Mouse (Mus musculus) cerebellum, postnatal 14 days (tissue): ENCODE results near the gene Cry2.
A peak's percentile ranks its signal among the peaks of the same experiment; 100 is the strongest.

Source experiments
- DNase-seq, 2 experiments: peaks; one replicate each; pipeline ENCODE4 v3.0.0; 2021; ENCODE audit warnings: mixed read lengths in 2 of 2

Cry2 gene

GRCm38 (mm10) chr2:92444376-92444775 is 10.5 kb upstream of the Cry2 start:
- no peak for DNase-seq

- DNase-seq: no peak
Observed at GRCm38 (mm10) chr2:92443313-92443712, 9.5 kb upstream of the Cry2 start.

DNA sequence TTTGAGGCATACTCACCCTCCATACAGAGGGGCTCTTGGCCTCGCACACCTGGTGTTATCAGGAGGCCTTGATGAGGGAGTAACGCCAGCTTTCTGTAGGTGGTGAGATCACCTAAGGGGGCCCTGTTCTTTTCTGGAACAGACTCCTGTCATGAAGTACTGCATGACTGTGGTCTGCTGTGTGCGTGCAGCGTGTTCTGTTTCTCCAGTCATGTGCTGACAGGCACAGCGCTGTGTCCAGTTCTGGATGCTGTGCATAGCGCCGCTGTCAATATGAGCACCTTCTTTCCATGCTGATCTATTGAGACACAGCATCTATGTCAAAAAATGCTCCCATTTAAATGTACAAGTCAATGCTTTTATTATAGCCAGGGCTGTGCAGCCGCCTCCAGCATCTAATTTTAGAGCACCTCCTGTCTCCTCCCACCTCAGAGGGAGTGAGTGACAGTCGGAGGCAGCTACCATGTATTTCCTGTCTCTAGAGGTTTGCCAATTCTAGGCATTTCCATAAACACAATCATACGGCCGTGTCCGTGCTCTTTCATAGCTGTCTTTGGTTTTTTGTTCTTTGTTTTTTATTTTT is 8.7 kb upstream of the Cry2 start:
- peak in 1 of 2 experiments; percentile 30 for DNase-seq

DNA sequence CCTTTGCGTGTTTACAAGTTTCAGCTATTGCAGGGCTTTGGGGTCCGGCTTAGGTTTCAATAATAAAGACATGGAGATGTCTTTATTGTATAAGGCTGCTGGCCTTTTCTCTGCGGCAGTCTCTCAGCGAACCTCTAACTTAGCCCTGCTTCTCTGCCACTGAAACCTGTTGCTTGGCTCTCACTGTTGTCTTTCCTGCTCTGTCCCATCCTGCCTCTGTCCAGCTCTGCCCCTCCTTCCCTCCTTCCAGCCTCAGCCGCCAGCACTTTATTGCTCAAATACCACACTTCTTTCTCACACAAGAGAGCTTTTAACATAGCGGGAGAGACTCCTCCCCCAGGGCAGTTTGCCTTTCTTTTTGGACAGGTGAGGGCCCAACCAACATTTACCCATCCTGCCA is 6.6 kb upstream of the Cry2 start:
- no peak for DNase-seq

- no peak for DNase-seq
Observed at GRCm38 (mm10) chr2:92438567-92438966, 4.7 kb upstream of the Cry2 start.

DNA sequence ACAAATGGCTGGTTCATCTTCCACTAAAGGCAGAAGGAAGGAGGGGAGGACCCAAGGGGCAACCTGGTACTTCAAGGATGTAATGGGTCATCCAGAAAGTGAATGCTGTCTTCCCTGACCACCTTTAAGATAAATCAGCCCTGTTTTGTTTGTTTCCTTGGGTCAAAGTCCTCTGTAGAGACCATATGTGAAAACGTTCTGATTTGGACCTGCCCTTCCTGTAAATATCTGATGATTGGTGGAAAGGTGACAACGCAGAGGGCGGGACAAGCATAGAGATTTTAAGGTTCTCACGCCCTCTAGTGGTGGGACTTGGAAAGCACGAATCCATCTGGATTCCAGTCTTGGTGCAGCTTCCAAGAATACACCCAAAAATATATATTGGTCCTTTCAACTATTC is 4.0 kb upstream of the Cry2 start:
- DNase-seq: peak; percentile 93 to 94

DNA sequence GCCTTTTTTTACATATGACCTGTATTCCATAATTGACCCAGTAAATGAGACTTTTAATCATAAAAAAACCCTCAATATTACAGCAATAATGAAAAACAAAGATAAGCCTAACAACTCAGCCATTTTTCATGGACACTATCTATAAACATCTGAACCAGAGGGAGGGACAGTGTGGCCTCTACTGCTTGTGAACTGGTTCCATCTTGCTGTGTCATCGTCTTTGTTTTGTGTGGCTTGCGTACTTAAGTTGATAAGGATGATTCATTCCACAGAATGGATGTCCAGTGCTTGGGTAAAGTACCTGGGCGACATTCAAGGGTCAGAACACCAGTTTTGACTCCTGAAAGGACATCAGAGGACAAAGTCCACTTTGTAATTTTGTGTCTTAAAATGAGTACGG is 3.5 kb upstream of the Cry2 start:
- DNase-seq: no peak

DNA sequence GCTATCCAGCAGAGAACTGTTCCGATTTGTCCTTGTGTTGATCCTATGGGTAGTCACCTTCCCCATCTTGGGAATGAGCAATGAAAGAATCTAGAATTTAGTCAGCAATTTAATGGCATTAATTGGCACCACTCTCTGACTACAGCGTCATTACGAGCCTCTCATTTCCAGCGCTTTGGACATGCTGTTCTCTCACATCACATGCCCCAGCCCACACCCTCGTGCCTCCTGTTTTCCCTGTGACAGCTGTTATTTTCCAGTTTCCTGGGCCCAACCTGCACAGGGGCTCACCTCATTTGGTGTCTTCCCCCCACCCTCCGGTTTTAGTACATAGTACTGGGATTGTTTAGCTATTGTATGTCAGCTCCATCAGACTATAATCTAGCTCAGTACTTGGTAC is 1.2 kb upstream of the Cry2 start:
- peak in 1 of 2 experiments; percentile 27 for DNase-seq

DNA sequence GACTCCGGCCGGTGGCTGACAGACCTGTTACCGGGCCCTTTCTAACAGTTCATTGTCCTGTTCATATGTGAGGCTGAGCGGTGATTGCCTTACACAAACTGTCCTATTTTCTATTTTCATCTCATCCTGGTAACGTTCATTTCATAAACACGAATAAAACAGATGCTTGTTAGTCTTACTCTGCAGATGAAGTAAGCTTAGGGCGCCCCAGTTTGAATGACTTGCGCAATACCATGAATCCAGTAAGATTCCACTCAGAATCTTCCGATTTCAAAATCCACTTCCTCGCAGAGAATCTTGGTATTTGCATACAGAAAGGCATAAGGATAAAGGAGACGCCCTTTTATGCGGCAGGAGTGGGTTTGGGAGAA is 517 bp upstream of the Cry2 start:
- no peak for DNase-seq

- peak; percentile 69 to 84 for DNase-seq
Observed at GRCm38 (mm10) chr2:92432299-92433295, 1.2 kb downstream of the Cry2 start.

DNA sequence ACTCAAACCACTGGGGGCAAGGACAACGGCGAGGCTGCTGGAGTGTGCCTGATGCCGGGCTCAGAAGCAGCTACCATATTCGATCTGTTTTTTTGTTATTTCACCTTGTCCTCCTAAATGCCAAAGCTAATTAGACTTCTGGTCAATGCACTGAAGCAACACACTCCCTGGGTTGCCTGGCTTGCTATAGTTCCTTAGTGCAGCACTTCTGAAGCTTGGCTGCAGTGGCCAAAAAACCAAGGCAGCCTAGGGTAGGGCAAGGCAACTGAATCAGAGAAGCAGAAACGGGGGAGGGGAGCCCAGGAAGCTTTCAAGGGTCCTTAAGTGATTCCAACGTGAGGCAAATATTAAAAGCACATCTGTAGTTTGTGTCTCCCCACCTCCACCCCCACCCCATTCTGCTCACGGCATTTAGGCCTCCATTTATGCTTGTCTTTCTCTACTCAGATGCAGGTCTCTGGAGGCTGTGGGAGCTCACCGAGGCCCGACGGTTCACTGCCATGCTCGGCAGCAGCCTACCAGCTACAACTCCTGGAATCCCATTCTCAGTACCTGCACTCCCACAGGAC is 2.1 kb downstream of the Cry2 start:
- DNase-seq: peak; percentile 42 to 53

DNA sequence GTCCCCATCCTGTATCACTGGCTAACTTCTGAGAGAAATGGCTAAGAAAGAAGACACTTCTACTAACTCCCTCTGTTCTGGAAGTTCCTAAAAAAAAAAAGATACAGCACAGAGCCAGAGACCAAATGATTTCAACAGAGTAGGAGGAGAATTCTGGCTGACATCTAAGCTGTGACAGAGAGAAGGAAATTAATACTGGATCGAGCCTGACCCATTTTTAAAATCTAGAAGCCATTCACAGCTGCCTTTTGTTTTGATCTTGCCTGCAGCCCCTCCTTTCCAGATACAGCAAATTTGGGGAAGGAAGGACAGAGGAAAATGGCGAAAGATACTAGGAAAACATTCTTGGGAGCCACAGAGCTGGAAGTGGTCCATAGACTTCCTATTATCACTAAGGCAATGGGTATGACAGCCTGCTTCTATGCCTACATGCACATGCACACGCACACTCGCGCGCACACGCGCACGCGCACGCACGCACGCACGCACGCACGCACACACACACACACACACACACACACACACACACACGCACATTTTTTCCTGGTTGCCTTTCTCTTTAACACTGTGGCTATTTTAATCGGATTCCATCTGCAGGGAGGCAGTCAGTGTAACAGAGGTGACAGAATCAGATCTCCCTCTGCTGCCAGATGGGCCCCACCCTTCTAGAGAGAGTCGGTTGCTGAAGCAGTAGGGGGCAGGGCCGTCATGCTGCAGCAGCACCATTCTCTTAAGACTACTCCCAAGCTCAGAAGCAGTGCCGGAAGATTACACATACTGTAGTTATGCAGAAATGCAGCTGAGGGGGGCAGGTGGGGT is 2.9 kb downstream of the Cry2 start:
- DNase-seq: peak; percentile 73 to 77

GRCm38 (mm10) chr2:92430089-92430488 is 3.8 kb downstream of the Cry2 start:
- DNase-seq: no peak

DNA sequence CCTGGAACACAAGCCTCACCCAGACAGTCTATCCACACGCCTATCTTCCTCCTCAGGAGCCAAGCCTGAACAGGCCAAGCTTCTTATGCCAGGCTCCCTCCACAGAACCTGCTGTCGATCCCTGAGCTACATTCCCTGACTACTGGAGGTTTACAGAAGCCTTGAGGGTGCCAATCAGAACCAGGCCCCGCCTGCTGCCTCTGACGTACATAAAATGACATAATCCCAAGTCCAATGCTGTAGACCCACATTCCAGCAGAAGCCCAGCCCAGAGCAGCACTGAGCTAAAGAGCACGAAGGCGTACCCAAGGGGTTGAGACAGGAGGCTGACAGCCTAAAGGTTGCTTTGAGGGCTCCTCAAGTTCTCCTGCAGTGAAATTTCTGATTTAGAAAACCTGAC is 6.0 kb downstream of the Cry2 start:
- DNase-seq: peak; percentile 83 to 91

DNA sequence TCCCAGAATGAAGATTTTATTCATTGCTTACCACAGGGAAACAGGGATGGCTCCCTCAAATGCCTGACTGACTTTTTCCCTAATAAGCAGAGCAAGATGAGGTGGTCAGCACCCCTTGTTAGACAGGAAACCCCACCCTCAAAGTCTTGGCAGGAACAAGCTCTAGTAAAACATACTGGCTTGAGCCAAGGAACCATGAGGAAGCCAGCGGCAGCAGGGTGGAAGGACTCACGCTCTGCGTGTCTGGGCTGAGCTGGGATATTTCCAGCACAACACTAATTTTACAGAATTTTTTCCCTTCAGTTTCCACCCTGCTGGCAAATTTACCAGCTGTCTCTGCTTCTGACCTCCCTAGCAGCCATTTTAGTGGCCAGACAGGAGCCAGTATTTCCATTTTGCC is 7.4 kb downstream of the Cry2 start:
- peak; percentile 55 to 62 for DNase-seq

DNA sequence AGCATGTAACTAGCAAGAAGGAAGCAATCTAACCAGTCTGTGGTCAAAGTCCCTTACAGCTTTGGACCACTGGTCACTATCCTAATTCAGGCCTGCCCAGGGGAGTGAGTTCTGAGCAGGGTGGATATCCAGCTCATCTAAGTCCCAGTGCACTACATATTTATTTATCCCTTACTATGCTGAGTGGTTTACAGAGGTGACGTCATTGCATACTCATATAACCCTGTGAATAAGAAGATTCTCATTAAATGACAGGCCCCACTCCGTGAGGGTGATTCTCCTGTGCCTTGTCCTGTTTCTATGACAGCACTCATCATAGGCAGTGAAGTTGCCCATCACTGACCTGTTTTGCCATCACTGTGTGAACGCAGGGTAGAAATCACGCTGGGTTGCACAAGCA is 8.5 kb downstream of the Cry2 start:
- DNase-seq: no peak

DNA sequence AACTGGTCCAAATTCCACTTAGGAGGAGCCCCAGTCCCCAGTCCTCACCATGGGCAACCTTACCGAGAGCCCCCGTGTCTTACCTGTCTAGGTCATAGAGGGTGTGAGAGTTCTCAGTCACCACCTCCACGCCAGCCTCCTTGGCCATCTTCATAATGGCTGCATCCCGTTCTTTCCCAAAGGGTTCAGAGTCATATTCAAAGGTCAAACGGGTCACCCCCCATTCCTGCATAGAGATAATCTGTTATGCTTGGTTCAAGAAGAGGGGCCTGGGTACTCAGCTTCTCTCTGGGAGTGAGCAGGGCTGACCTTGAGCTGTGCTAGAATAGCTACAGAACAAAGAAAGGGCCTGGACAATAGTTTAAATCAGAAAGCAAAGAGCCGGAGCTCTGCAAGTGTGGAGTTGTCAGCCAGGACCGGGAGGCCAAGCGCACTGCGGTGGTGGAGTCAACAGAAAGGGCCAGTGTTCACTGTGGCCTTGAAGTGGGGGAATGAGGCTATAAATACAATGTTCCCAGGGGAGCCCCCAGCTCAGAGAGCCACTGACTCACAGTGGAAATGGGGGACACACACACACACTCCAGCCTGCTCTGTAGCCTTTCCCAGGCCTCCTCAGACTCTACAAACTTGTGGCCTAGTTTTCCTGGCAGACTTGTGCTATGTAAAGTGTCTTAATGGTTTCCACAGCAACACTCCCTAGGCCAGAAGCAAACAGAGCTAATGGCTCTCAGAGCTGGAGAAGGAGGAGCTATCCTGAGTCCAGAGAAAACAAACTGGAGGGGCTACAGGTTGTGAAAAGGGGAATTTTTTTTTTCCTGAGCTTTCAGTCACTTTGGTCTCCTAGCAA is 9.2 kb downstream of the Cry2 start:
- peak in 1 of 2 experiments; percentile 22 for DNase-seq

- peak; percentile 79 to 88 for DNase-seq
Observed at GRCm38 (mm10) chr2:92423702-92424461, 10.0 kb downstream of the Cry2 start.

DNA sequence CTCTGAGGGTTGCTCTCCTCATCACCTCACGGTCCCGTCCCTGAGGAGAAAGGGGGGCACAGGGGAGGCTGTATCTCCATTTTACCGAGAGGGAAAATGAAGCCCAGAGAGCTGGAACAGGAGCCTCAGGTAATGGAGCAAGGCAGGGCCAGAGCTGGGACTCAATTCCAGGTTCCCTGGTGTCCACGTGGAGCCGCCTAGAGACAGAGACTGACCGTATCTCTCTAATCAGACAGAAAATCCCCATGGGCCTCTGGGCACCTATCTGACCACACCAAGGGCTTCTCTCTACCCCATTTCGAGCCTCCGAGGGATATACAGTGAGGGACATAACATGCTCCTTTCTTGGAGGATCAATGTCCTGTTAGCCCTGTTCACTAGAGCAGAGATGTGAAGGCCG is 10.7 kb downstream of the Cry2 start:
- DNase-seq: no peak

GRCm38 (mm10) chr2:92422388-92423135 is 11.3 kb downstream of the Cry2 start:
- DNase-seq: peak; percentile 55 to 61
